Mouse (Mus musculus) spleen, adult 2 months (tissue): ENCODE data around the gene Psap.

Source experiments
- CTCF ChIP-seq: fragments of 200-500 bp; IDR thresholded peaks from 2 replicates; pipeline ENCODE4 v1.5.1; 2011; ENCODE audit warnings: mild to moderate bottlenecking, inconsistent platforms; ENCODE audit not compliant: insufficient read depth, insufficient read length, insufficient replicate concordance; ENCODE audit errors: extremely low read depth
- POLR2A ChIP-seq: fragments of 200-500 bp; IDR thresholded peaks from 2 replicates; pipeline ENCODE4 v1.6.1; 2011; ENCODE audit warnings: low read depth, low read length, inconsistent platforms

DNA sequence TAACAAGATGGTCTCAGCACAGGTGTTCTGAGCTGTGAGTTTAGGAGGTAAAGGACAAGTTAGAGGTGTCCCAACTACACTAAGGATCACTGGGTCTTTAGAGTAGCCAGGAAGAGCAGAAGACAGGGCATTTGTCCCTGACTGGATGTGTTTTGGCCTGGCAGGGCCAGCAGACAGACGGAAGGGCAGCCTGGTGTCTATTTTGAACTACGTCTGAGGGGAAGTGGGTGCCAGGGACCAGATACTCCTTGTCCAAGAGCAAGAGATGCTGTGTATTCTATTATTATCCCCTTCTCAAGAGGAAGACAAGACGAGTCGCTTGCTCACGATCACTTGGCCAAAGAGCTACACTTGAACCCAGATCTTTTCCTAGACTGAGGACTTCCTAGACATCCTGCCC is 36.2 kb downstream of the Psap start:
- TF ChIP-seq CTCF = no peak
- no peak for TF ChIP-seq POLR2A
